Mouse (Mus musculus) hematopoietic multipotent progenitor cell, adult 10-12 weeks (in vitro differentiated cells): ENCODE measurements around the gene Fbxo30. TPM values are rescaled to one million over a fixed set of nuclear protein-coding genes. Genes with fewer than 3 reads are reported as not detected.

ENCODE experiments used
- polyA plus RNA-seq: library from polyadenylated mRNA; stranded (reverse); fragments of >175 nt; gene quantifications from 2 replicates; pipeline ENCODE4 v1.2.3, GENCODE M21; 2012; ENCODE audit warnings: low replicate concordance

Gene Fbxo30
- polyA plus RNA-seq = 0.80 and 1.6 TPM in 2 replicates

DNA sequence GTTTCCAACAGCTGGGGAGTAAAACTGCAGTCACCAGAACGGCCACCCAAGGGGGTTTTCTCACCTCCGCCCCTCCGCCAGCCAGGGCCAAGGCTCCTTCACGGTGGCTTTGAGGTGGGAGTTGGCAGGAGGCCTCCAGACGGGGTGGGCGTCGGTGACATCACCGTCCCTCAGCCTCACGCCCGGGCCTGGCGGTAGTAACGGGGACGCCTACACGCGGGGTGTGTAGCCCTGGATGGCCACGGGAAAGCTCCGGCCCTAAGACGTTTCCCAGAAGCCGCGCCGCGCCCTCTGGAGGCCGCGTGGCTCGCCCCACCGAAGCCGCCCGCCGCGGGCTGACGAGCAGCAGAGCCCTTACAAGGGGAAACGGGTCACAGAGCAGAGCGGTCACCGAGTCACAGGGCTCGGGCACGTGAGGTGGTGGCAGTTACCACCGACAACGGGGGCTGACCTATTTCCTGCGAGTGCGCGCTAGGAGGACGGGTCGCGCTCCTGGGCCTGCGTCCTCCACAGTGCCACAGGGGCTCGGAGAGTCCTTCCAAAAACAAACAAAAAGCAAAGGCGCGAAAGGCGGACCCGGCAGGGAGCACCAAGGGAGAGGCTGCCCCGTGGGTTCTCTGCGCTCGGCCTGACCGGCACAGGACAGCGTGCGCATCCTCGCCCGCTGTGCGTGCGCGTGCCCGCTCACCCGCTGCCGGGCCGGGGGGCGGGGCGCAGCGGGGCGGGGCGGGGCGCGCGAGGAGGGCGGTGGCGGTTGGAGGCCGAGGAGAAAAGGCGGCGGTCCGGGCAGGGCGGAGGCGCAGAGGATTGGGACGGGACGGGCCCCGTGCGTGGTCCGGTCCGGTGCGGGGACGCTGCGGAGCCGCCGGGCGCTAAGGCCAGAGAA, at the start of gene Fbxo30:
Fbxo30 (plus strand) TSS at position 753 of the 886 bp plus-strand sequence.

DNA sequence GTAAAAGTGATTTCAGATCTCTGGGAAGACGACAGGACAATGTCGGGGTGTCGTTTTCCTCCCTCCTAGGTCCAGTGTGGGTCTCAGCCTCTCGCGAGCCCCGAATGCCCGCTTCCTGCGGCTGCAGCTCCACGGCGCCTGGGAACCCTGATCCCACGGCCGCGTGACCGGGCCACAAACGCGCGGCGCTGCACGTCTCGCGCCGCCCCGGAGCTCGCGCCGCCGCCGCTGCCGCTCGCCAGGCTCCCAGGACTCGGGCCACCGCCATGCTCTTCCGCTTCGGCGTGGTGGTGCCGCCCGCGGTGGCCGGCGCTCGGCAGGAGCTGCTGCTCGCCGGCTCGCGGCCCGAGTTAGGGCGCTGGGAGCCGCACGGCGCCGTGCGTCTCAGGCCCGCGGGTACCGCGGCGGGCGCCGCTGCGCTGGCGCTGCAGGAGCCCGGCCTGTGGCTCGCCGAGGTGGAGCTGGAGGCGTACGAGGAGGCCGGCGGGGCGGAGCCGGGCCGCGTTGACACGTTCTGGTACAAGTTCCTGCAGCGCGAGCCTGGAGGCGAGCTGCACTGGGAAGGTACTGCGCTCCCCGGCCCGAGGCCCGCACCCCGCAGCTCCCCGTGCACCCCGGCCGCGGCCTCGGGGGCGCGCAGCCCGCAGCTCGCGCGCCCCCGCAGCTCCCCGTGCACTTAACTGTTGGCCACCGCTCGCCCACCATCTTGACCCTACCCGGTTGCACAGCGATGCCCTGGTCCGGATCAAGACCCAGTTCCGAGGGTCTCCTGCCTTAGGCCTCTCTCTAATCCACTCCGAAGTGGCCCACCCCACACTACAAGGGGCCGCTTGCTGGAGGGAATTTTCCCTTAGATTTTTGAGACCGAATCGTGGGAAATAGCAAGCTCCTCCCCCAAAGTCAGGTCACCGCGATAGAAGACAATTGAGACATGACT, 62.3 kb downstream of the Fbxo30 start, which contains the start of gene Epm2a:
Epm2a (plus strand) TSS at position 200 of the 937 bp plus-strand sequence.

Other genes starting within 250 kb of the Fbxo30 start
- 0.94 and 1.6 TPM in 2 replicates for gene Grm1, start 199.0 kb upstream of the Fbxo30 start, polyA plus RNA-seq
- 3.4 and 5.1 TPM in 2 replicates for gene Shprh, start 131.9 kb upstream of the Fbxo30 start, polyA plus RNA-seq
- 1.8 and 3.7 TPM in 2 replicates for gene Epm2a, start 62.1 kb downstream of the Fbxo30 start, polyA plus RNA-seq